Mouse (Mus musculus): ENCODE measurements around the gene Fbxw17. TPM values are rescaled to one million over a fixed set of nuclear protein-coding genes. Genes with fewer than 3 reads are reported as not detected.
"Not testable (repeated sequence)": the region's sequence is repeated elsewhere in the genome, so short reads cannot be mapped to it uniquely, and the experiment has no call there.

The Fbxw17 gene
- 30.4 and 39.6 TPM in 2 replicates for polyA plus RNA-seq (2015; fragmentation: Nextera tagmentation; extraction: Ambion mirVana)

DNA sequence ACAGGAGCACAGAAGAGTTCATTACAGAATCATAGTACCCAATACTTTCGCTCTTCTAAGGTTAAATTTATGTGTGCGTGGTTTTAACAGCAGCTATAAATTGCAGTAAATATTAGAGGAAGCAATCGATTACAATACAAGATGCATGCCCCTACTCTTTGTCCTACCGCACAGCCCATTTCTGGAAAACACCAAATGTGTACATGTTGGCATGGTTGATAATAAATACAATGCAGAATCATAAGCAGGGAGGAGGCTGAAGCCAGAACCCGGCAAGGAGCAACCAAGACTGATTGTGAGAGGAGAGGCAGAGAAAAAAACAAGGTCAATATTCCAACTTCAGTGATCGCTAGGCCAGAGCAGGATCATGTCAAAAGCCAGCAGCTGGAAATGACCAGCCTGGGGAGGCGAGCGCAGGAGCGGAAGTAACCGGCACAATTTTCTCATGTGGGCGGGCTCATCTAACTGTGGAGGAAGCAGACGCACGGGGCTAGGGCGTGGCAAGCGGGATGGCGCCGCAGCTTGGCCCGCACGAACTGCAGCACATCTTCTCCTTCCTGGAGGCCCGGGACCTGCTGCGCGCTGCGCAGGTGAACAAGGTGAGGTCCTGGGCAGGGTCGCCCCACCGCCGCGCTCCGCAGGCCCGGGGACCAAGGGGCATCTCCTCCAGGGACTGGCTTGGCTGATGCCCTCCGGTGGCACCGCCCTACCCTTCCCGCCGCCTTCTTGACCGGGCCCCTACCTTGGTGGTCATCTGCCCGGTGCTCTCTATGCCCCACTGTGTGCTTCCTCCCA lies at the start of gene Fbxw17:
TSS of gene Fbxw17 (plus strand) at position 476 of the 795 bp plus-strand sequence.
- Histone ChIP-seq H3K4me1 (replicated peaks) (peaks cover 17% of the 10 kb centered on the region), H3K4me2 (peak within 1 kb of the TSS; percentile 73), H3K9ac (peak within 1 kb of the TSS; percentile 92), H3K4me3 (peak within 1 kb of the TSS; percentile 80), H3K36me3 (peaks cover 26% of the 10 kb centered on the region), H3K27me3 (no peaks in the 10 kb centered on the region), H3K9me3 (no peaks in the 10 kb centered on the region), H3K27ac (replicated peaks) (peak within 1 kb of the TSS; percentile 66)
- peak; percentile 99 for ATAC-seq (ENCODE audit: low read depth)
- 14% methylated on average over 35 of the region's 35 CpGs for WGBS

- not testable (repeated sequence) for H3K27me3 ChIP-seq; H3K4me1 ChIP-seq (replicated peaks); H3K27ac ChIP-seq (replicated peaks); H3K9ac ChIP-seq; H3K9me3 ChIP-seq; H3K36me3 ChIP-seq; H3K4me2 ChIP-seq; ATAC-seq (ENCODE audit: low read depth); H3K4me3 ChIP-seq
- 80% methylated on average over 5 of the region's 5 CpGs for WGBS
Measured at GRCm38 (mm10) chr13:50372934-50373705, 44.5 kb upstream of the Fbxw17 start.

GRCm38 (mm10) chr13:50389146-50389545 lies 28.5 kb upstream of the Fbxw17 start:
- not testable (repeated sequence) for H3K4me1 ChIP-seq (replicated peaks); H3K9ac ChIP-seq; H3K27me3 ChIP-seq; H3K4me3 ChIP-seq; H3K36me3 ChIP-seq; ATAC-seq (ENCODE audit: low read depth); H3K9me3 ChIP-seq; H3K27ac ChIP-seq (replicated peaks); H3K4me2 ChIP-seq

GRCm38 (mm10) chr13:50418421-50418820 lies 757 bp downstream of the Fbxw17 start:
- peaks cover 34% of the 10 kb centered on the region for H3K36me3 ChIP-seq
- 52% methylated on average over 3 of the region's 3 CpGs for WGBS
- peak overlapping the region; percentile 73 for H3K4me2 ChIP-seq
- H3K27me3 ChIP-seq, result no peaks in the 10 kb centered on the region
- H3K9ac ChIP-seq, result peak overlapping the region; percentile 92
- H3K9me3 ChIP-seq, result no peaks in the 10 kb centered on the region
- peaks cover 17% of the 10 kb centered on the region for H3K4me1 ChIP-seq (replicated peaks)
- H3K27ac ChIP-seq (replicated peaks), result no peak overlapping the region
- peak overlapping the region; percentile 80 for H3K4me3 ChIP-seq
- 0 out of 2 replicates have a peak, but pooled peaks have one; percentile 6 for ATAC-seq (ENCODE audit: low read depth)

DNA sequence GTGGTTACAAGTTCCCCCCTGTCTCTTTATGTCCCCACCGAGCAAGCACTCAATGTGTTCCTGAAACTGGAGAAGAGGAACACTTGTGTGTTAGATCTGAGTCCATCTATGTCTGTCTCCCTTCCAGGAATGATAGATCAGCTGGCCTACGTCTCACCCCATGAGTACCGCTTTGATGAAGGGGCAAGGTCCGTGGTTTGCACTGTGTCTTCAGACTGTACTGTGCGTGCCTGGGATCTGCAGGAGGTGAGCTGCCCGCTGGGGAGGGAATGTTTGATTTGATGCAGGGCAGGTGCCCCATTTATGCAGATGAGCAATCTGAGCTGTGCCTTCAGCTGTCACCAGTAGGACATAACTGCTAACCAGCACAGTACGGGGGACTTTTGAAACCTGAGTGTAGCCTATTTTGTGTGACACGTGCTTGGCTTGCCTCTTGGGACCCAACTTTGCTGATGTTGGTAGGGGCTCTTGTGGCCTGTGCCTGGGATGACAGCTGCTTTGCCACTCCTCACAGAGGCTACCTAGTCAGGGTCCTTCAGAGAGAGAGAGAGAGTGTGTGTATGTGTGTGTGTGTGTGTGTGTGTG lies 6.1 kb downstream of the Fbxw17 start:
- 87% methylated on average over 8 of the region's 8 CpGs for WGBS
- Histone ChIP-seq H3K9me3 (no peaks in the 10 kb centered on the region), H3K27me3 (no peaks in the 10 kb centered on the region), H3K36me3 (peaks cover 86% of the 10 kb centered on the region), H3K9ac (no peak overlapping the region), H3K4me2 (no peak overlapping the region), H3K4me3 (no peak overlapping the region), H3K4me1 (replicated peaks) (peaks cover 5% of the 10 kb centered on the region), H3K27ac (replicated peaks) (no peak overlapping the region)
- ATAC-seq (ENCODE audit: low read depth), result no peak

- no peaks in the 10 kb centered on the region for H3K9me3 ChIP-seq
- H3K9ac ChIP-seq, result no peak overlapping the region
- no peak overlapping the region for H3K4me3 ChIP-seq
- no peak overlapping the region for H3K27ac ChIP-seq (replicated peaks)
- peaks cover 94% of the 10 kb centered on the region for H3K36me3 ChIP-seq
- ATAC-seq (ENCODE audit: low read depth), result no peak
- H3K4me2 ChIP-seq, result no peak overlapping the region
- no peaks in the 10 kb centered on the region for H3K27me3 ChIP-seq
- WGBS, result 95% methylated on average over 2 of the region's 2 CpGs
- no peaks in the 10 kb centered on the region for H3K4me1 ChIP-seq (replicated peaks)
Measured at GRCm38 (mm10) chr13:50424517-50424916, 6.9 kb downstream of the Fbxw17 start.

GRCm38 (mm10) chr13:50426686-50427085 lies 9.0 kb downstream of the Fbxw17 start:
- no peak overlapping the region for H3K9ac ChIP-seq
- no peak overlapping the region for H3K27ac ChIP-seq (replicated peaks)
- peaks cover 95% of the 10 kb centered on the region for H3K36me3 ChIP-seq
- no peaks in the 10 kb centered on the region for H3K9me3 ChIP-seq
- H3K27me3 ChIP-seq, result no peaks in the 10 kb centered on the region
- no peak for ATAC-seq (ENCODE audit: low read depth)
- H3K4me2 ChIP-seq, result no peak overlapping the region
- WGBS, result 90% methylated on average over 4 of the region's 4 CpGs
- no peak overlapping the region for H3K4me3 ChIP-seq
- H3K4me1 ChIP-seq (replicated peaks), result no peaks in the 10 kb centered on the region

GRCm38 (mm10) chr13:50443812-50444211 lies 26.1 kb downstream of the Fbxw17 start, which contains the start of gene Gm47429:
Gene Gm47429, minus strand, starts transcription at chr13:50443912.
- no peak within 1 kb of the TSS for H3K27ac ChIP-seq (replicated peaks)
- 87% methylated on average over 2 of the region's 2 CpGs for WGBS
- no peaks in the 10 kb centered on the region for H3K4me1 ChIP-seq (replicated peaks)
- no peaks in the 10 kb centered on the region for H3K27me3 ChIP-seq
- no peak for ATAC-seq (ENCODE audit: low read depth)
- no peak within 1 kb of the TSS for H3K4me2 ChIP-seq
- H3K9ac ChIP-seq, result no peak within 1 kb of the TSS
- no peaks in the 10 kb centered on the region for H3K36me3 ChIP-seq
- no peak within 1 kb of the TSS for H3K4me3 ChIP-seq
- H3K9me3 ChIP-seq, result no peaks in the 10 kb centered on the region

DNA sequence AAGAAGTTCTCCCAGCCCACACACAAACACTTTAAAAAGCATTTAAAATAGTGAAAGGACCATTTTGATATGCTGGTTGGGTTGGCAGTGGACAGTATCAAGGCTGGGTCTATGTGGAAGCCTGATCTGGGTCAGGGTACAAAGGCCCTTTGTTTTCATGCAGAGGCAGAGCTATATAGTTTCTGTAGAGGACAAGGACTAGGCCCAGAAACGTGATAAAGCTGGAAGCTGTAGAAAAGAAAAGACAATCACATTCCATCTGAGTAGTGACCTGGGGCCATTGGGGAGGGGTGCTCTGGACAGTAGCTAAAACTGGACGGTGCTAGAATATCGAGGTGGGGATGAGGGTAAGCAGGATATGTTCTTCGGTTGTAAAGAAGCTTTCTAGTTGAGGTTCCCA lies 27.6 kb downstream of the Fbxw17 start:
- Histone ChIP-seq H3K27ac (replicated peaks) (no peak overlapping the region), H3K4me2 (no peak overlapping the region), H3K4me1 (replicated peaks) (no peaks in the 10 kb centered on the region), H3K9ac (no peak overlapping the region), H3K27me3 (no peaks in the 10 kb centered on the region), H3K4me3 (no peak overlapping the region), H3K36me3 (no peaks in the 10 kb centered on the region), H3K9me3 (no peaks in the 10 kb centered on the region)
- ATAC-seq (ENCODE audit: low read depth), result no peak
- WGBS, result 55% methylated on average over 4 of the region's 4 CpGs

DNA sequence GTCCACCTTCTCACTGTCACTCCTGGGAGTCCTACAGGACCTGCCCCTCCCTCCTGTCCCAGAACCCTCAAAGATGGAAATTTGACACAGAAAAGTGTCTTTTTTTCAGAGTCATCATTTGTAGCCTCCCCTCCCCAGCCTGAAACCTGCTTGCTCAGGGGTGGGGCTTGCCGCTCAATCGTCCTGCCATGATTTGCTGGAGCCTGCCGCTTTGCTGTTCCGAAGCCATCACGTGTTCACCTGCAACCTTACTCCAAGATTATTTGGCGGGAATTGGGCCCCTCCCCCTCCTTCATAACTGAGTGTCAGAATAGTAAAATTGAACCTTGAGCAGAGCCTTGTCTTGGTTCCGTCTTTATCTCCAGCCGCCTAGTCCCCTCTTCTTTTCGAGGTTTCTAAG lies 34.6 kb downstream of the Fbxw17 start:
- 76% methylated on average over 9 of the region's 9 CpGs for WGBS
- H3K4me2 ChIP-seq; H3K9me3 ChIP-seq; H3K4me1 ChIP-seq (replicated peaks); H3K27me3 ChIP-seq; H3K9ac ChIP-seq; H3K27ac ChIP-seq (replicated peaks); ATAC-seq (ENCODE audit: low read depth); H3K36me3 ChIP-seq; H3K4me3 ChIP-seq: not testable (repeated sequence)

GRCm38 (mm10) chr13:50453426-50453825 lies 35.8 kb downstream of the Fbxw17 start:
- Histone ChIP-seq H3K4me1 (replicated peaks) (no peaks in the 10 kb centered on the region), H3K4me3 (no peak overlapping the region), H3K27ac (replicated peaks) (no peak overlapping the region), H3K4me2 (no peak overlapping the region), H3K27me3 (no peaks in the 10 kb centered on the region), H3K9me3 (peaks cover 4% of the 10 kb centered on the region; the same call in 1 of the 2 replicates), H3K36me3 (no peaks in the 10 kb centered on the region), H3K9ac (no peak overlapping the region)
- WGBS, result 39% methylated on average over 4 of the region's 4 CpGs
- ATAC-seq (ENCODE audit: low read depth), result no peak

- ATAC-seq (ENCODE audit: low read depth); H3K4me1 ChIP-seq (replicated peaks); H3K27ac ChIP-seq (replicated peaks); H3K27me3 ChIP-seq; H3K4me2 ChIP-seq; H3K4me3 ChIP-seq; H3K9me3 ChIP-seq; H3K9ac ChIP-seq; H3K36me3 ChIP-seq: not testable (repeated sequence)
- WGBS, result 53% methylated on average over 2 of the region's 2 CpGs
Measured at GRCm38 (mm10) chr13:50460433-50460832, 42.8 kb downstream of the Fbxw17 start.
